Mouse (Mus musculus): ENCODE data around the gene C1ql4. TPM values are rescaled to one million over a fixed set of nuclear protein-coding genes. Genes with fewer than 3 reads are reported as not detected.
A peak's percentile ranks its signal among the peaks of the same experiment; 100 is the strongest.
"Not testable (repeated sequence)": the region's sequence is repeated elsewhere in the genome, so short reads cannot be mapped to it uniquely, and the experiment has no call there.

The C1ql4 gene
- total and polyA plus RNA-seq, 3 experiments = not detected

GRCm38 (mm10) chr15:99053373-99053772, 34.2 kb downstream of the C1ql4 start:
- no peaks in the 10 kb centered on the region for H3K4me1 ChIP-seq (ENCODE audit: control insufficient read depth, insufficient read depth, low read length)
- no peak overlapping the region for H3K4me3 ChIP-seq
- no peaks in the 10 kb centered on the region for H3K79me2 ChIP-seq (replicated peaks; ENCODE audit: control insufficient read depth, insufficient read depth, low read length)
- intact Hi-C loops (cut with DNase I) = loop anchor here (10.0 kb wide), 1 partner anchor 211 kb away; no protein-coding TSS in a partner anchor
- TF ChIP-seq CTCF (IDR thresholded peaks at IDR 0.05) (no peak), EP300 (IDR thresholded peaks at IDR 0.05; ENCODE audit: insufficient read depth, low read depth, low read length) (no peak), POLR2A (IDR thresholded peaks at IDR 0.05; ENCODE audit: insufficient read depth, low read depth, low read length) (no peak)
- no peaks in the 10 kb centered on the region for H3K36me3 ChIP-seq (ENCODE audit: control insufficient read depth, insufficient read depth, low read length)
- H3K27me3 ChIP-seq (ENCODE audit: control insufficient read depth, insufficient read depth, low read length) = peaks cover 18% of the 10 kb centered on the region
- no peak overlapping the region for H3K9ac ChIP-seq (ENCODE audit: low read depth, low read length)
- 27% methylated on average over 9 of the region's 9 CpGs for WGBS
- DNase-seq = no peak
- no peak overlapping the region for H3K27ac ChIP-seq

DNA sequence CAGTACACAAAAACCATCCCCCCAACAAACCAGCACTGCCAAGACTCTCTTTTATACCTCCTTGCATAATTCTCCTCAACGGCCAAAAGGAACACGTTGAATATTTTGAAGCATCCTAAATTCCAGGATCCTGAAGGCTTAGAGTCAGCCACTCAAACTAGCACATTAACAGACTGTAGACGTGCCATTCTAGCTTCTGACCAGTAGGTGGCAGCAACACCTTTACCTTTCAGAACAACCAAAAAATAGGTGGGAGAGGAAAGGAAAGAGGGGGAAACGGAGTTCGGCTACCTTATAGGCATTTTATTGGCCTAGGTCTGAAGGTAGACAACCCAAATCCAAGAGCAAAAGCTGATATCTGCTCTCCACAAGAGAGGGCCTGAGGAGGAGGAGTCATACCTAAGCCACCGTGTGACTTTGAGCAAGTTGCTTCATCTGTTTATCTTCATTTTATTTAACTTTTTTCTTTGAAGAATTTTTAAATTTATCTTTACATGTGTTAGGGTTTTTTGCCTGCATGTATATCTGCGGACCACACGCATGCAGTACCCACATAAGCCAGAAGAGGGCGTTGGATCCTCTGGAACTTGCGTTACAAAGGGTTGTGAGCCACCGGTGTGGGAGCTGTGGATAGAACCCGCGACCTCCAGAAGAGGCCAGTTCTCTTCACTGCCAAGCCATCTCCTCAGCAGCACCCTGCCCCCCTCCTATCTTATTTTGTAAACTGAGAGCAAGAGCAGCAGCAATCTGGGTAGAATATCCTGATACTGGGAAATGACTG, 38.0 kb downstream of the C1ql4 start:
- no peaks in the 10 kb centered on the region for H3K27me3 ChIP-seq (ENCODE audit: control insufficient read depth, insufficient read depth, low read length)
- intact Hi-C loops (cut with DNase I) = loop anchor here (1.0 to 10.0 kb wide), 4 partner anchors 39 to 215 kb away; no protein-coding TSS in a partner anchor
- DNase-seq = no peak
- no peaks in the 10 kb centered on the region for H3K36me3 ChIP-seq (ENCODE audit: control insufficient read depth, insufficient read depth, low read length)
- 29% methylated on average over 13 of the region's 13 CpGs for WGBS
- H3K4me1 ChIP-seq (ENCODE audit: control insufficient read depth, insufficient read depth, low read length) = no peaks in the 10 kb centered on the region
- no peak overlapping the region for H3K4me3 ChIP-seq
- TF ChIP-seq CTCF (IDR thresholded peaks at IDR 0.05) = peak; percentile 79
- TF ChIP-seq EP300 (IDR thresholded peaks at IDR 0.05; ENCODE audit: insufficient read depth, low read depth, low read length) = no peak
- TF ChIP-seq POLR2A (IDR thresholded peaks at IDR 0.05; ENCODE audit: insufficient read depth, low read depth, low read length) = no peak
- no peak overlapping the region for H3K9ac ChIP-seq (ENCODE audit: low read depth, low read length)
- H3K79me2 ChIP-seq (replicated peaks; ENCODE audit: control insufficient read depth, insufficient read depth, low read length) = no peaks in the 10 kb centered on the region
- H3K27ac ChIP-seq = no peak overlapping the region

DNA sequence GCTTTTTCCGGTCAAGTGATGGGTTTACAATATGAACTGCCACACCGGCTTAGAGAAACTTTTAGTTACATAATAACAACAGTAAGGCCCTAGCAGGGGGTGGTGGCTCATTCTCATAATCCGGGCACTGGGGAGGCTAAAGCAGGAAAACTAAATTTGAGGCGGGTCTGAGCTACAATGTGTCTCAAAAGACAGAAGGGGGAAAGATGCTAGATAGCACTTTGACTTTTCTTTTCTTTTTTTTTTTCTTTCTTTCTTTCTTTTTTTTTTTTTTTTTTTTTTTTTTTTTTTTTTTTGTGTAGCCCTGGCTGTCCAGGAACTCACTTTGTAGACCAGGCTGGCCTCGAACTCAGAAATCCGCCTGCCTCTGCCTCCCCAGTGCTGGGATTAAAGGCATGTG, 41.9 kb downstream of the C1ql4 start:
- H3K9ac ChIP-seq (ENCODE audit: low read depth, low read length); H3K27ac ChIP-seq; DNase-seq; intact Hi-C loops (cut with DNase I); H3K27me3 ChIP-seq (ENCODE audit: control insufficient read depth, insufficient read depth, low read length); H3K36me3 ChIP-seq (ENCODE audit: control insufficient read depth, insufficient read depth, low read length); H3K79me2 ChIP-seq (replicated peaks; ENCODE audit: control insufficient read depth, insufficient read depth, low read length); H3K4me3 ChIP-seq; H3K4me1 ChIP-seq (ENCODE audit: control insufficient read depth, insufficient read depth, low read length): not testable (repeated sequence)
- WGBS = 67% methylated on average over 6 of the region's 6 CpGs

DNA sequence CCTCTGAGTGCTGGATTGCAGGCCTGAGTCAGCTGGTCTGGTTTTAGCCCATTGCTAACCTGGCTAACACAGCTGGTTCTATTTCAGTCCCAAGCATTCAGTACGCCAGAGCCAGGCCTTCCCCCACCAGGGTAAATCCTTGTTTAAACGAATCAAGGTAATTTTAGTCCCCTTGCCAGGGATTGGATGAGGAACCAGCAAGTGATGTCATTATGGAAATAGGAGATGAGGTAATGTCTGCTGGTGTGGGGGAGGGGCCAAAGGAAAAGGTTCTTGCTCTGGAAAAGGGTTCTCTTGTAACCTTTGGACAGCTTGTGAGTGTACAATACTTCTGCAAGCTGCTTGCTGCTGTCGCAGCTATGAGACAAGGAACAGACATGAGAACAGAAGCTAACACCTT, 42.8 kb downstream of the C1ql4 start:
- no peak overlapping the region for H3K9ac ChIP-seq (ENCODE audit: low read depth, low read length)
- no peaks in the 10 kb centered on the region for H3K36me3 ChIP-seq (ENCODE audit: control insufficient read depth, insufficient read depth, low read length)
- H3K27me3 ChIP-seq (ENCODE audit: control insufficient read depth, insufficient read depth, low read length) = no peaks in the 10 kb centered on the region
- H3K4me3 ChIP-seq = no peak overlapping the region
- intact Hi-C loops (cut with DNase I) = no loop called here
- H3K4me1 ChIP-seq (ENCODE audit: control insufficient read depth, insufficient read depth, low read length) = no peaks in the 10 kb centered on the region
- DNase-seq = no peak
- 31% methylated on average over 3 of the region's 3 CpGs for WGBS
- no peak overlapping the region for H3K27ac ChIP-seq
- H3K79me2 ChIP-seq (replicated peaks; ENCODE audit: control insufficient read depth, insufficient read depth, low read length) = no peaks in the 10 kb centered on the region
- no peak for TF ChIP-seq POLR2A (IDR thresholded peaks at IDR 0.05; ENCODE audit: insufficient read depth, low read depth, low read length)
- no peak for TF ChIP-seq EP300 (IDR thresholded peaks at IDR 0.05; ENCODE audit: insufficient read depth, low read depth, low read length)
- TF ChIP-seq CTCF (IDR thresholded peaks at IDR 0.05) = no peak

DNA sequence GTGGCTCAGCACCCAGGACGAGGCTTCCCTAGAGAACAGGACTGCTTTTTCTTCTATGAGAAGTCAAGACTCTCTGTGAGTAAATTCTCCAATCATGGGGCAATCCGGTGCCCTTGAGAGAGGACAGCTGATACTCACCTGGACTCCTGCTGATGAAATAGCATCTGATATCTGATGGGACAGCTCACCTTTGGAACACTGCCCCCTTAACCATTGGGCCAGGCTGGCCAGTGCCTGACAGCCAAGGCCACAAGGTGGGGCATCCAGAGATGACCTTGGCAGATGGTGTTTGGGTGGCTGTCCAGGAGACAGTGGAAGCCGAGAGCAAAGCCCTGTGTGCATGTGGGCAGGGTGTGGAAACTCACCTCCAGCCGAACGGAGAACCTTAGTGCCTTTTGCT, 45.3 kb downstream of the C1ql4 start:
- TF ChIP-seq POLR2A (IDR thresholded peaks at IDR 0.05; ENCODE audit: insufficient read depth, low read depth, low read length) = no peak
- TF ChIP-seq EP300 (IDR thresholded peaks at IDR 0.05; ENCODE audit: insufficient read depth, low read depth, low read length) = no peak
- TF ChIP-seq CTCF (IDR thresholded peaks at IDR 0.05) = no peak
- WGBS = 75% methylated on average over 5 of the region's 5 CpGs
- Histone ChIP-seq H3K36me3 (ENCODE audit: control insufficient read depth, insufficient read depth, low read length) (no peaks in the 10 kb centered on the region), H3K4me3 (no peak overlapping the region), H3K4me1 (ENCODE audit: control insufficient read depth, insufficient read depth, low read length) (no peaks in the 10 kb centered on the region), H3K79me2 (replicated peaks; ENCODE audit: control insufficient read depth, insufficient read depth, low read length) (no peaks in the 10 kb centered on the region), H3K9ac (ENCODE audit: low read depth, low read length) (no peak overlapping the region), H3K27me3 (ENCODE audit: control insufficient read depth, insufficient read depth, low read length) (no peaks in the 10 kb centered on the region), H3K27ac (no peak overlapping the region)
- no peak for DNase-seq
- intact Hi-C loops (cut with DNase I) = no loop called here

DNA sequence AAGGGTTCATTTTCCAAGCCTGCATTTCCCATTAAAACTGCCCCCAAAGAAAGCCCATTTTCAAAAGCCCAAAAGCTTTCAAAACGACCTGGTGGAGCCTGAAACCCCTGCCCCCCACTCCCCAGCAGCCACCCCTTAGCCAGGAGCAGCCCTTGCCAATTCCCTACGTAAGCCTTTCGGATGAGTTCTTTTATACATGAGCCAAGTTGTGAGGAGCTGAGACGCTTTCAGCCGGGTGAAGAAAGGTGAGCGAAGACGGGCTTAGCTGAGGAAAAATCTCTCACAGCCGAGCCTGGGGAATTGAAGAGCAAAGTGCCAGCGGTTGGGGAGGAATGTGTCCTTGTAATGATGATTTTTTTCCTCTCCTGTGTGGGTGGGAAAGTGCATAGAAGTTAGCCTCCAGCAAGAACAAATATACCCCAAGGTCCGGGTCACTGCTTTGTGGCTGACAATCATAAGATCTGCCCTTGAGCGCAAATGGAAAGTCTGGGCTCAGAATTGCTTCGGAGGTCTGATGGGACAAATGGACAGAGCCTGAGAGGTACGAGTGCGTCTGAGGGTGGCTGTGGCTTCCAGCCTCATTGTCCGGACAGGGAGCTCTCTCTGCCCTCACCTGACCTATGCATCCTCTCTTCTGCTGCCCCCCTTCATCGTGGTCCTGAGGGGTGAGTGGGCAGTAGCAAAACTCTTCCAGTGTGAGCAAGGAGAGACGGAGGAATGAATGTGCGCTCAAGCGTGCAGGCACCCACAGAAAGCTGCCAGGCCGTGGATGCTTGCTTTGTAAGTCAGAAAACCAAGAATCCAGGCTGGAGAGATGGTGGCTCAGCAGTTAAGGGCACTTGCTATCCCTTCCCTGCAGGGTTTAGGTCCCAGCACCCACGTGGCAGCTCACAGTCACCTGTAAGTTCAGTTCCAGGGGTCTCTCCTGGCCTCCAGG, 46.4 kb downstream of the C1ql4 start:
- no peaks in the 10 kb centered on the region for H3K27me3 ChIP-seq (ENCODE audit: control insufficient read depth, insufficient read depth, low read length)
- intact Hi-C loops (cut with DNase I) = no loop called here
- H3K4me3 ChIP-seq = no peak overlapping the region
- no peaks in the 10 kb centered on the region for H3K79me2 ChIP-seq (replicated peaks; ENCODE audit: control insufficient read depth, insufficient read depth, low read length)
- H3K4me1 ChIP-seq (ENCODE audit: control insufficient read depth, insufficient read depth, low read length) = no peaks in the 10 kb centered on the region
- DNase-seq = no peak
- 57% methylated on average over 21 of the region's 21 CpGs for WGBS
- no peak overlapping the region for H3K27ac ChIP-seq
- no peak overlapping the region for H3K9ac ChIP-seq (ENCODE audit: low read depth, low read length)
- no peaks in the 10 kb centered on the region for H3K36me3 ChIP-seq (ENCODE audit: control insufficient read depth, insufficient read depth, low read length)
- TF ChIP-seq CTCF (IDR thresholded peaks at IDR 0.05) = no peak
- no peak for TF ChIP-seq EP300 (IDR thresholded peaks at IDR 0.05; ENCODE audit: insufficient read depth, low read depth, low read length)

Measured in heart, adult 2 months (tissue).